Mouse (Mus musculus) cerebellum, adult 8-10 months (tissue): ENCODE measurements at regions not wholly inside any gene's neighbourhood (a gene's known extent, or its start where the extent isn't known, plus 50 kb on each side); places are given as distances from the start of the nearest gene placed in this dataset.

Experiments
- DNase-seq: peaks from one replicate; pipeline ENCODE4 v3.0.0; 2022

DNA sequence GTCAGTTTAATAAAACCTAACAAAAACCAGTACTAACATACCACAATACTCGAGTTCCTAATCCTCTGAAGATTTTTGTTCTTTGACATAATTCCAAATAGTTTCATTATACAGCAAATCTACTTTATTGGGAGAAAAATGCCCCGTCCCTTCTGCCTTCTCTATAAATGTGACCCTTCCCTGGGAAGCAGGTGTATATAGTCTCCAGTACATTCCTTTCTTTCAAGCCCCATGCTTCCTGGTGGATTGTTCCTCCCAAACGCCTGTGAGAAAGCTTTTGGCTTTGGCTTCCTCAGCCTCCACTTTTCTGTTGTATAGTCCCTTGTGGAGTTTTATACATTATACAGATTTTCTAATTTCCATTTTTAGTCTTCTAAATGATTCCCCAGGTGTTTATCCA, 1001.8 kb upstream of the Tenm3 start:
- DNase-seq = no peak

DNA sequence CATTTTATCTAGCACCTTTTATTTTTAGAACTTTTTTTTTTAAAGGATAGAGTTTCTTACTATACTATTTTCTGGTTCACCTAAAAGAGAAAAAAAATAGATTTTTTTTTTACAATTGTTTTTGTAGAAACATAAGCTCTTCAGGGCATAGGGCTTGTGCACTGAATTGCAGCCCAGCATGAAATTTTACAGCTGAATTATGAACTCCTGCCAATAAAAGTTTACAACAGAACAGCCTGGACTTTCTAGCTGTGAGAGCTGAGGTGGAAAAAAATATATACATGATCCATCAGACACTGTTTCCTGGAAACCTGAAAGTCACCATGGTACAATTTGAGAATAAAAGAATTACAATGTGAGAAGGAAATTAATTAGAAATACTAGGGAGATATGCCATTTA, 988.2 kb upstream of the Tenm3 start:
- DNase-seq = no peak

DNA sequence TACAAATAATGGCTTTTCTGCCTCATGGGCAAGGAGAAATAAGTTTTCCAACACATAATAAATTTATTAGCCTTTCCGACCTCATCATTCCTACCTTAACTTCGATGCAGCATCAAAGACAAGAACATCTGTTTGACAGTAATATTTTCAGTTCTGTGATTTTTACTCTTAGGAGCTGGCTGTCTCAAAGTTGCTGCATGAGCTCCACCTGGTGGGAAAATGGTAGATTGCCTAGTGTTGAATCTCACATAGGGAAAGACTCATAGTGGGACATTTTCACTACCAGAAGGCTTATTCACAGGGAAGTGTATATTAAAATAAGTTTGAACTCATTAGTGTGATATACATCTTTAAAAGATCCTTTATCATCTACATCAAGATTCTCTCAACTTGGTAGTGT, 985.6 kb upstream of the Tenm3 start:
- DNase-seq = peak; percentile 12

DNA sequence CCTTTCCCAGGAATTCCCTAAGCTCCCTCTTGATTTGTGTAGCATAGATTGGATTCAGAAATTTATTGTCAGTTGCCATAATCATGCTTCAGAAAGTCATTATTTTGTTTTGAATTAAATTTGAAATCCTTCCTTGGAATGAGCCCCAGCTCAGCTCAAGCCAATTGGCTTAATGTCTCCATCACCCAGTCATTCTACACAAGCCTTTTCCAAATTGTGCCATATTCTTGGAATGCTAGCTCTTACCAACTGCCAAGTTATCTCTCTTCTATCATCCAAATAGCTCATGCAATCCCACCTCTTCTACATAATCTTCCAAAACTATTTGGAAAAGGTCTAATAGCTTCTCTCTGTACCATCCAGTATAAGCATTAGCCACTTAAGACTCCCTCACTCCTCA, 982.5 kb upstream of the Tenm3 start:
- DNase-seq = no peak

DNA sequence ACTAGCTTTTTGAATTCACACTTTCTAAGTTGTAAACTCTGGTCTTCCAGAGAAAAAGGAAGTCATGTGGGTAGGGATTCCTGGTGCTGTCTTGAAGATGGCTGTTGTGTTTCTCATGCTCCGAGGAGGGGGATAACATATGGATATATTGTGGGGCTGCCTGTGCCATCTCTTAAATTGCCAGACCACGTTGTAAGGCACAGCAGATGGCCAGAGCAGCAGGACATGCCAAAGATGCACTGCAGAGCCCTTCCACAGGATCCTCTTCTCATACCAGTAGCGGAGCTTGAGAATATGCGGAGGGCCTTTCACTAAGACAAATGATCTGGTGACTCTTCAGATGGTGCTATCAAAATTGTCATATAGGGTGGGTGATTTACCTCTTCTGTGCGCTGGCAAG, 981.2 kb upstream of the Tenm3 start:
- no peak for DNase-seq

DNA sequence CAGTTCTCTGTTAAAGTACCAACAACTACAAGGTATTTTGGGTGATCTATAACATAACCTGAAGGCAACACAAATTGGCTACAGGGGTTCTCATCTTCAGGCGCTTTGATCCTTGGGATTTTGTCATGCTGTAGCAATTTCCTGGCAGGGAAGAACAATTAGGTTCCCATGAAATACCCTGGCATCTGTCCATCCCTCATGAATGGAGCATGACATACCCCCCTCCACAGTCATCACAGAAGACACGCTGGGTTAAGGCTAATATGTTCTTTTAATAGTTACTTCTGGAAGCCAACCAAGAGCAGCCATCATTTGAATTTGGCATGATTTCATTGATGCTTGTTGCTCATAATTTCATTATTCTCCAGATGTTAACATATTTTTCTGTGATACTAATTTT, 979.0 kb upstream of the Tenm3 start:
- no peak for DNase-seq

DNA sequence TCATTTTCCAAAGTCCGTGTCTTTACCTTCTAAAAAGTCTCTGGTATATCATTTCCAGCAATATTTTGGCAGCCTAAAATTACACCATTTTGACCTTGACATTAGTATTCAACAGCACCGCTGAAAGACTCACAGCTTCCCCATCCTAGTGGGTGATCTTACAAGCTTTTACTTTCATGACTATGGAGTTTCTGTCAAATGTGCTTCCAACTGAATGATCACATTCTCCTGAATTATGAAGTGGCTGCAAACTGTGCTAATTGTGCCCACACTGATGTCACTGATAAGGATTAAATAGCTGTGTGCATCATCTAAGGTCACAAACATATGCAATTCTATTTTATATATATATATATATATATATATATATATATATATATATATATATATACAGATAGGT, 955.5 kb upstream of the Tenm3 start:
- DNase-seq = no peak

DNA sequence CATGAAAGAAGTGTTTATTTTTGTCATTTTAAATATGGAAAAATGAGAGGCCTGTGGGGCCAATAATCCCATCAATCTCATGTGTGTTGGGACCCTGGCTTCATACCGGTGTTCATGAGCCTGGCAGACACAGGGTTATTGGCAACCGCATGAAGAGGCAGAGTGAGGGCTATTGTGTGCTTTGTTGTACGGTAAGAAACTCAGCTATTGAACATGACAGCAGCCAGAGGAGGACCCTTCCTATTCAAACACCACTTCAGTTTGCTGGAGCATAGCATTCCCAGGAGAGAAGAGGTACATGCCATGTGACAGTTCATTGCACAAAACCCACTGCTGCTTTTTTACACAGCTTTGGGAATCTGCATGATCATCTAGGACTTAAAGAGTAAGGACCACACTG, 953.0 kb upstream of the Tenm3 start:
- DNase-seq = no peak

DNA sequence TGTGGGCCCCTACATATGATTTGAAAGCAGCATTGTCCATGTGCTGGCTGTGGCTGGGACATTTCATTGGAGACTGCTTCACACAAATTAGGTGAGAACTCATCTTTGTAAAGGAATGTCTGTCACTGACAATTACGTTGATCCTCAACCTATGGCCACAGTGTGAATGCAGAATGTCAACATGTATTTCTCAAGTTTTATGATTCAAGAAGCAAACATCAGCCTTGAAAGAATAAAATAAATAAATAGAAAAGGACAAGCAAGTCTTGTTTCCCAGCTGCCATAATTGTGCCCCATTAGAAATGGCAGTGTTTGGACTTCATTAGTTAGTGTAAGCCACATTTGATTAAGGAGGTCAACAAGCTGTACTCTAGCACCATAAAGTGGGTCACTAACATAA, 950.7 kb upstream of the Tenm3 start:
- DNase-seq = no peak

DNA sequence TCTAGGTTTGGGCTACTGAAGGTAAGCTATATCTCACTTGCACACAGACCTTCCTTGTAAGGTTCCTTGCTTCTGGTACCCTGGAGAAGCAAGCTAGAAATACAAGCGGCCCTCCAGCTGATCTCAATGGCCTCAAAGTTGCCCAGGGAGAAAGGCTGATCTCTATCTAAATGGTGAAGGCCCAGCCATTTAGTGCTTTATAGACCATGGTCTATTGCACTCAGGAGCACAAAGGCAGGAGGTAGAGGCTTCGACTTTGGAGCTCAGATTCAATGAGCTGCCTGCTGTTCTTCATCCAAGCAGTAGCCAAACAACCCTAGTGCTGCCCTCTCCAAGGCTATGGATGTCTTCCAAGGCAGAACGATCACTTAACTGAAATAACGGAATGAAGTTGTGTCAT, 926.1 kb upstream of the Tenm3 start:
- no peak for DNase-seq

DNA sequence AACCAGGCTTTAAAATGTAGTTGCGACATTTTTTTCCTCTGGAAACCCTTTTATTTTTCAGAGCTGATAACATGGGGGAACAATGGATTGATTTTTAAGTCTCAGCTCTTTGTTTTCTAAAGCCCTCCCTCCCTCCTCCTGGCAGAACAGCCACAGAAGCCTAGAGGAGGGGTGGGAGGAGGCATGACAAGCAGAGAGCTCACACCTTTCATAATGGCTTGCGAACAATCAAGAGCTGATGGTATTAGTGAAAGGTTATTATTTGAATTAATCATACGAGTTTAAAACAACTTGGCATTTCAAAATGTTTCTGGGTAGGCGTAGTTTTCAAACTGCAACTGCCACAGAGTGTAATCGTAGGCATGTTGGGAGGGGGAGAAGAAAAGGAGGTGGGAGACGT, 894.3 kb upstream of the Tenm3 start:
- DNase-seq = no peak

DNA sequence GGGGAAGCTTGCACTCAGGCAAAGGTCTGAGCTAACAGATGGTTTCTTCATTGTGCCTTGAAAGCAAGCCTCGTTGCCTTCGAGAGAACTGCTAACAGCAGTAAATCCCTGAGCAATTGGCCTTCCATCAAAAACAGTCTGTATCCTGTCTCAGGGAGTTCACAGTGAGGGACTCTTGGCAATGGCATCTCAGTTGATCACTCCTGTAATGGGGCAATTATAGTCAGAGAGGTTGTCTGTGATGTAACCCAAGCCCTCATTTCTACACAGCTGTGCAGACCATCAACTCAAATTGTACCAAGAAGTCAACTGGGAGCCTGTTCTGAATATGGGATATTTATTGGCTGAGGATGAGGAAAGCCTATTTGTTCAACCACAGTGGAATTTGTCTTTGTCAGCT, 885.4 kb upstream of the Tenm3 start:
- no peak for DNase-seq

DNA sequence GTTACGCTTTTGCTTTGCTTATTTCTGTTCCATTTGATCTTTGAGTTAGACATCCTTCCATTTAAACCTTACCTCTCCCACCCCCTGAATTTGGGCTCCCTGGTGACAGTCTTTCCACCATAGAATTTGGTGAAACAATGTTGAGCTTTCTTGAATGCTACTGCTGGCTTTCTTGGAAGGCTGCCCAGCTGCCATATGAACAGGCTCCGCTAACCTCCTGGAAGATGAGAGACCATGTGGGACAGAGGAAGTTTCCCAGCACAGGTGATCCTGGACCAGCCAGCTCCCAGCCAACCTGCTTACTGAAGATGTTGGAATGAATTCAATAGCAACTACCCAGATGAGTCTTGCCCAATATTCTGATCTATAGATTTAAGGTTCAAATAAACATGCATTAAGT, 868.6 kb upstream of the Tenm3 start:
- no peak for DNase-seq

DNA sequence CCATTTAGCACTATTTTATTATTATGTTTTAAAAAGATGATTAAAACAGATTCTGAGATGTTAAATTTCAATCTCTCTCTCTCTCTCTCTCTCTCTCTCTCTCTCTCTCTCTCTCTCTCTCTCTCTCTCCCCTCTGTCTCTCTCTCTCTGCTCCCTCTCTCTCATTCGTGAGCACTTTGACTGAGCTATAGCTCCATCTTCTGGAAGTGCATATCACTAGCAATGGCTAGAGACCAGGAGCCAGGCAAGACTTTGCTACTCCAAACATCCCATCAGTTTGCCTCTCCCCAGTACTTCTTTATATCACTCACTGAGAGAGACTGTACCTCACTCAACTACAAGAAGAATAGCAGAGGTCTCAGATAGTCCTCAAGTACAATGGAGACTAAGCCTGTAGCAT, 865.0 kb upstream of the Tenm3 start:
- no peak for DNase-seq

DNA sequence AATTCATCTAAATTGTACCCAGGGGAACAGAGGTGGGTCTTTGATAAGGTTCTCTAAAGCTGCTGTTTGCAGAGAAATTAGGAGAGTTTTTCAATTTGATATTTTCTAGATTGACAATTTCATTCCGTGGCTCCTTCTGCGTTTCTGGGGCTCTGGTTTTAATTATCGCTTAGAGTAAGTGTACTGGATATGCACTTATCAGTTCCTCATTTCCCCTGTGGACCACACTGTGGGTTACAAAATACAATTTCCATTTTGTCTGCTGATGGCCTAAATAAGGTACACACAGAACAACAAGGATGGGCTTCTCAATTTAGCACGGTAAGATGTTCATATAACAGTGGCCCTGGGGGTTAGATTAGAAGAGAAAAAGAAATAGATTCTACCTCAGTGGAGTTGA, 855.3 kb upstream of the Tenm3 start:
- no peak for DNase-seq

DNA sequence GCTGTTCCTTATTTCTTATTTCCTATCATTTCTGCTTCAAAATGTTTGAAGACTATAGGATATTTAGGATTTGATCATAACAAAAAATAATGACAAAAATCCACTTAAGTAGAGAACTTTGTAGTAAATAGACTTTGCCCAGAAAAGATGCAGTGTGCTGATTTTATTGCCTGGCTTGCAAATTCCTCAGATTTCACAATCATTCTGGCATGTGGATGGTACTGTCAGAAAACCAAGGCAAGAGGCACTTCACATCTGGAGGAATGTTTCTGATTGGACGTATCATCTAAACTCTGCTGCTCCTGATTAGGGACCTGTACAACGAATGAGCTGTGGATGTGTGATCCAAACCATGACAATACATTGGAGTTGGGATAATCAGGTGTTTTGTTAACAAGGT, 853.0 kb upstream of the Tenm3 start:
- no peak for DNase-seq
